Mouse (Mus musculus) olfactory bulb, adult 2 months (tissue): ENCODE results near the gene Olfr45.

Experiments used
- CTCF ChIP-seq: fragments of 200-500 bp; IDR thresholded peaks from 2 replicates; pipeline ENCODE4 v1.5.1; 2012; ENCODE audit warnings: low read depth, mild to moderate bottlenecking, low read length, moderate library complexity; ENCODE audit not compliant: insufficient read depth
- POLR2A ChIP-seq: fragments of 200-500 bp; IDR thresholded peaks from 2 replicates; pipeline ENCODE4 v1.6.1; 2012; ENCODE audit warnings: mild to moderate bottlenecking, low read depth, low read length, moderate library complexity; ENCODE audit not compliant: insufficient read depth

- TF ChIP-seq CTCF: no peak
- no peak for TF ChIP-seq POLR2A
Observed at GRCm38 (mm10) chr7:140659630-140660029, 22.1 kb upstream of the Olfr45 start, which contains the start of gene Olfr539.
